Mouse (Mus musculus): Measurements from ENCODE around the gene Hectd2.

The Hectd2 gene

GRCm38 (mm10) chr19:36561171-36561570 lies 6.7 kb downstream of the Hectd2 start:
- no peak for DNase-seq (ENCODE audit: low read depth, low spot score)

- no peak for DNase-seq (ENCODE audit: low read depth, low spot score)
These were observed 10.0 kb downstream of the Hectd2 start for GRCm38 (mm10) chr19:36564396-36564795.

GRCm38 (mm10) chr19:36573986-36574385 lies 19.5 kb downstream of the Hectd2 start:
- no peak for DNase-seq (ENCODE audit: low read depth, low spot score)

- DNase-seq (ENCODE audit: low read depth, low spot score) = no peak
These were observed 20.7 kb downstream of the Hectd2 start for GRCm38 (mm10) chr19:36575159-36575558.

- DNase-seq (ENCODE audit: low read depth, low spot score) = no peak
These were observed 26.4 kb downstream of the Hectd2 start for GRCm38 (mm10) chr19:36580874-36581273.

- DNase-seq (ENCODE audit: low read depth, low spot score) = no peak
These were observed 27.7 kb downstream of the Hectd2 start for GRCm38 (mm10) chr19:36582116-36582515.

GRCm38 (mm10) chr19:36585505-36585904 lies 31.1 kb downstream of the Hectd2 start:
- no peak for DNase-seq (ENCODE audit: low read depth, low spot score)

- DNase-seq (ENCODE audit: low read depth, low spot score) = no peak
These were observed 40.0 kb downstream of the Hectd2 start for GRCm38 (mm10) chr19:36594409-36594808.

GRCm38 (mm10) chr19:36601869-36602268 lies 47.4 kb downstream of the Hectd2 start:
- no peak for DNase-seq (ENCODE audit: low read depth, low spot score)

- DNase-seq (ENCODE audit: low read depth, low spot score) = no peak
These were observed 48.3 kb downstream of the Hectd2 start for GRCm38 (mm10) chr19:36602535-36603312.

GRCm38 (mm10) chr19:36606270-36606669 lies 51.8 kb downstream of the Hectd2 start:
- DNase-seq (ENCODE audit: low read depth, low spot score) = no peak

- no peak for DNase-seq (ENCODE audit: low read depth, low spot score)
These were observed 54.8 kb downstream of the Hectd2 start for GRCm38 (mm10) chr19:36609229-36609628.

GRCm38 (mm10) chr19:36610309-36610708 lies 55.9 kb downstream of the Hectd2 start:
- no peak for DNase-seq (ENCODE audit: low read depth, low spot score)

- no peak for DNase-seq (ENCODE audit: low read depth, low spot score)
These were observed 71.5 kb downstream of the Hectd2 start for GRCm38 (mm10) chr19:36625906-36626305.

- DNase-seq (ENCODE audit: low read depth, low spot score) = no peak
These were observed 72.4 kb downstream of the Hectd2 start for GRCm38 (mm10) chr19:36626881-36627280.

GRCm38 (mm10) chr19:36629394-36629910 lies 75.0 kb downstream of the Hectd2 start:
- no peak for DNase-seq (ENCODE audit: low read depth, low spot score)

- no peak for DNase-seq (ENCODE audit: low read depth, low spot score)
These were observed 75.9 kb downstream of the Hectd2 start for GRCm38 (mm10) chr19:36630361-36630760.

- no peak for DNase-seq (ENCODE audit: low read depth, low spot score)
These were observed 80.3 kb downstream of the Hectd2 start for GRCm38 (mm10) chr19:36634771-36635170.

GRCm38 (mm10) chr19:36637223-36637622 lies 82.8 kb downstream of the Hectd2 start:
- no peak for DNase-seq (ENCODE audit: low read depth, low spot score)

GRCm38 (mm10) chr19:36637948-36638587 lies 83.6 kb downstream of the Hectd2 start:
- no peak for DNase-seq (ENCODE audit: low read depth, low spot score)

- no peak for DNase-seq (ENCODE audit: low read depth, low spot score)
These were observed 84.6 kb downstream of the Hectd2 start for GRCm38 (mm10) chr19:36639072-36639471.

- DNase-seq (ENCODE audit: low read depth, low spot score) = no peak
These were observed 86.7 kb downstream of the Hectd2 start for GRCm38 (mm10) chr19:36641128-36641527.

GRCm38 (mm10) chr19:36645308-36645889 lies 91.0 kb downstream of the Hectd2 start:
- DNase-seq (ENCODE audit: low read depth, low spot score) = no peak
